Mouse (Mus musculus): ENCODE measurements around the gene C87436.

Gene C87436

GRCm38 (mm10) chr6:86519767-86520345 lies 81.7 kb downstream of the C87436 start:
- DNase-seq: no peak

GRCm38 (mm10) chr6:86522001-86522911 lies 84.1 kb downstream of the C87436 start:
- DNase-seq: no peak
